Mouse (Mus musculus): ENCODE data around the gene Ltb. TPM values are rescaled to one million over a fixed set of nuclear protein-coding genes. Genes with fewer than 3 reads are reported as not detected.

The Ltb gene
- 0.38 and 0.45 TPM in 2 replicates for polyA plus RNA-seq (2016; fragmentation: Nextera tagmentation; extraction: Ambion mirVana)

GRCm38 (mm10) chr17:35193881-35194843, at the start of gene Ltb:
TSS of gene Ltb (plus strand) at chr17:35194439.
- H3K27me3 ChIP-seq (ENCODE audit: low read depth, poor library complexity, severe bottlenecking) = peaks cover 59% of the 10 kb centered on the region
- H3K9me3 ChIP-seq (replicated peaks) = no peaks in the 10 kb centered on the region
- H3K4me1 ChIP-seq = peaks cover 39% of the 10 kb centered on the region
- H3K27ac ChIP-seq = peak within 1 kb of the TSS; percentile 34; the same call in 1 of the 2 replicates
- no peaks in the 10 kb centered on the region for H3K36me3 ChIP-seq
- peak within 1 kb of the TSS; percentile 50 for H3K4me3 ChIP-seq
- no peak for DNase-seq (ENCODE audit: low spot score)
- 66% methylated on average over 28 of the region's 28 CpGs for WGBS

DNA sequence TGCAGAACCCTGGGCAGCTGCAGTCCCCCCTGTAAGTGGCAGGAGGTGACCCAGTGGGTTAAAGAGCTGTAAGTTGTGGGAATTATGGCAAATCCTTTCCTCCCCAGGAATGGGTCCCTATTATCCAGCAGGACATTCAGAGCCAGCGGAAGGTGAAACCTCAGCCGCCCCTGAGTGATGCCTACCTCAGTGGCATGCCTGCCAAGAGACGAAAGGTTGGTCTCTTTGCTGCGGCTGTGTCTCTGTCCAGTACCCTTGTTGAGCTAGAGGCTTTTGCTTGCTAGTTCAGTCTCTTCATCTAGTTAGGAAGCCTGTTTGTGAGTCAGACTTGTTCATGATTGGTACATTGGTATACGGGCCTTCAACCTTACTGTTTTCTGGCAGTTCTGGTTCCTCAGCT, 48.1 kb upstream of the Ltb start:
- H3K36me3 ChIP-seq = peaks cover 97% of the 10 kb centered on the region
- no peak overlapping the region for H3K27ac ChIP-seq
- no peak overlapping the region for H3K4me3 ChIP-seq
- no peaks in the 10 kb centered on the region for H3K4me1 ChIP-seq
- DNase-seq (ENCODE audit: low spot score) = no peak
- H3K27me3 ChIP-seq (ENCODE audit: low read depth, poor library complexity, severe bottlenecking) = no peaks in the 10 kb centered on the region
- whole genome bisulfite sequencing = 91% methylated on average over 5 of the region's 5 CpGs
- no peaks in the 10 kb centered on the region for H3K9me3 ChIP-seq (replicated peaks)

DNA sequence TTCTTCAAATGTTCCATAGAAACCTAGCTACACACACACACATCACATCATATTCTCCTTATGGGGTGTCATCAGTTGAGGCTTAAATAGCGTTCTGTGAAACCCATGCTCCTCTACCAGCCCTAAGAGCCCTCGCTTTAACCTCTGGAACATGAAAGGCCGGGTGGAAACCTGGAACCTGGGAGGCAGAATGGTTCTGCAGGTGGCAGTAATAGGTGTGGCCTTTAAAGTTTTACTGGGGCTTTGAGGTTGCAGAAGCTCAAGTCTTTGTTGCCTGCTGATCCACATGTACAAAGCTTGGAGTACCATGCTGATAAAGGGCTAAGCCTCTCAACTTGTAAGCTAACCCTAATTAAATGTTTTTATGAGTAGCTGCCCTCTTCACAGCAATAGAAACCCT, 46.9 kb upstream of the Ltb start:
- H3K27me3 ChIP-seq (ENCODE audit: low read depth, poor library complexity, severe bottlenecking) = no peaks in the 10 kb centered on the region
- H3K4me1 ChIP-seq = no peaks in the 10 kb centered on the region
- peaks cover 97% of the 10 kb centered on the region for H3K36me3 ChIP-seq
- no peak for DNase-seq (ENCODE audit: low spot score)
- H3K4me3 ChIP-seq = no peak overlapping the region
- 61% methylated on average over 3 of the region's 3 CpGs for WGBS
- no peak overlapping the region for H3K27ac ChIP-seq
- no peaks in the 10 kb centered on the region for H3K9me3 ChIP-seq (replicated peaks)

GRCm38 (mm10) chr17:35147922-35148639, 46.2 kb upstream of the Ltb start:
- 70% methylated on average over 5 of the region's 5 CpGs for WGBS
- H3K27me3 ChIP-seq (ENCODE audit: low read depth, poor library complexity, severe bottlenecking) = no peaks in the 10 kb centered on the region
- no peaks in the 10 kb centered on the region for H3K9me3 ChIP-seq (replicated peaks)
- DNase-seq (ENCODE audit: low spot score) = no peak
- no peak overlapping the region for H3K27ac ChIP-seq
- peaks cover 97% of the 10 kb centered on the region for H3K36me3 ChIP-seq
- H3K4me3 ChIP-seq = no peak overlapping the region
- no peaks in the 10 kb centered on the region for H3K4me1 ChIP-seq

GRCm38 (mm10) chr17:35152121-35152520, 42.1 kb upstream of the Ltb start:
- H3K4me1 ChIP-seq = peaks cover 9% of the 10 kb centered on the region
- H3K27me3 ChIP-seq (ENCODE audit: low read depth, poor library complexity, severe bottlenecking) = no peaks in the 10 kb centered on the region
- DNase-seq (ENCODE audit: low spot score) = no peak
- WGBS = 96% methylated on average over 4 of the region's 4 CpGs
- no peak overlapping the region for H3K4me3 ChIP-seq
- no peak overlapping the region for H3K27ac ChIP-seq
- H3K36me3 ChIP-seq = peaks cover 97% of the 10 kb centered on the region
- no peaks in the 10 kb centered on the region for H3K9me3 ChIP-seq (replicated peaks)

DNA sequence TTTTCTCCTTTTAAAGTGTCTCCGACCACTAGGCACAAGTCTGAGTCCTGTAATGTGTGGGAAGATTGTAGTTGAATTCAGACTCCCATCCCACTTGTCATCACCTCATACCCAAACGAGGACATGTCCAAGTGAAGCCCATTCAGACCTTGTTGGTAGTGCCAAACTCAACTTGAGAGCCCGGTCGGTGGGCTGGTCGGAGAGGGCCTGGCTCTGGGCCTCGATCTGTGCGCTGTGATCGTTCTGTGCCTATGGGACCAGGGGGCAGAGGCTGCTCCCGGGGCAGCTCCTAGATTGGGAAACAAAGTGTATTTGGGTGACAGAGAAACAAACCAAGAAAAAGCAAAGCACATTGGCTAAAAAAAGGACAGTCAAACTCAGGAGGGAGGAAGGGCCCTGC, 41.2 kb upstream of the Ltb start:
- H3K36me3 ChIP-seq = peaks cover 99% of the 10 kb centered on the region
- DNase-seq (ENCODE audit: low spot score) = no peak

GRCm38 (mm10) chr17:35153931-35154330, 40.3 kb upstream of the Ltb start:
- no peak for DNase-seq (ENCODE audit: low spot score)
- no peak overlapping the region for H3K4me3 ChIP-seq
- no peaks in the 10 kb centered on the region for H3K9me3 ChIP-seq (replicated peaks)
- 80% methylated on average over 4 of the region's 4 CpGs for WGBS
- H3K27me3 ChIP-seq (ENCODE audit: low read depth, poor library complexity, severe bottlenecking) = no peaks in the 10 kb centered on the region
- H3K27ac ChIP-seq = no peak overlapping the region
- peaks cover 99% of the 10 kb centered on the region for H3K36me3 ChIP-seq
- peaks cover 9% of the 10 kb centered on the region for H3K4me1 ChIP-seq

More for the DNA sequence above, 41.2 kb upstream of the Ltb start:
- H3K9me3 ChIP-seq (replicated peaks) = no peaks in the 10 kb centered on the region
- WGBS = 93% methylated on average over 9 of the region's 9 CpGs
- H3K27me3 ChIP-seq (ENCODE audit: low read depth, poor library complexity, severe bottlenecking) = no peaks in the 10 kb centered on the region
- H3K27ac ChIP-seq = no peak overlapping the region
- H3K4me3 ChIP-seq = no peak overlapping the region
- peaks cover 9% of the 10 kb centered on the region for H3K4me1 ChIP-seq

DNA sequence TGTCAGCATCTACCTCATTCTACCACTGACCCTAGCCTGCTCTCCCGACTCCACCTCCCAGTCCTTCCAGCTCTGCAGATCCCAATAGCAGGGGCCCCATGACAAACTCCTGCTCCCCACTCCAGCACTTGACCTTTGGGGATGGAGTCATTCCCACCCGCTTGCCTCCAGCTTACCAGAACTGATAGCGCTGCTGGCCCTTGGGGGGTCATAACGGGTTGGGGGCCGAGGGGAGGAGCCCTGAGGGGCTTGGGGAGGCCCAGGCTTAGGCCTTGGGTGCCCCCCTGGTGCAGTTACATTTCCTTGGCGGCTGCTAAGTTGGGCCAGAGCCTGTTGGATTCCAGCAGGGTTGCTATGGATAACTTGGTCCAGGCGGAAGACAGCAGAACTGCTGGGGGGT, 39.6 kb upstream of the Ltb start:
- H3K36me3 ChIP-seq = peaks cover 99% of the 10 kb centered on the region
- H3K4me1 ChIP-seq = peaks cover 9% of the 10 kb centered on the region
- no peaks in the 10 kb centered on the region for H3K9me3 ChIP-seq (replicated peaks)
- DNase-seq (ENCODE audit: low spot score) = no peak
- H3K27ac ChIP-seq = no peak overlapping the region
- no peaks in the 10 kb centered on the region for H3K27me3 ChIP-seq (ENCODE audit: low read depth, poor library complexity, severe bottlenecking)
- H3K4me3 ChIP-seq = no peak overlapping the region
- WGBS = 96% methylated on average over 7 of the region's 7 CpGs

DNA sequence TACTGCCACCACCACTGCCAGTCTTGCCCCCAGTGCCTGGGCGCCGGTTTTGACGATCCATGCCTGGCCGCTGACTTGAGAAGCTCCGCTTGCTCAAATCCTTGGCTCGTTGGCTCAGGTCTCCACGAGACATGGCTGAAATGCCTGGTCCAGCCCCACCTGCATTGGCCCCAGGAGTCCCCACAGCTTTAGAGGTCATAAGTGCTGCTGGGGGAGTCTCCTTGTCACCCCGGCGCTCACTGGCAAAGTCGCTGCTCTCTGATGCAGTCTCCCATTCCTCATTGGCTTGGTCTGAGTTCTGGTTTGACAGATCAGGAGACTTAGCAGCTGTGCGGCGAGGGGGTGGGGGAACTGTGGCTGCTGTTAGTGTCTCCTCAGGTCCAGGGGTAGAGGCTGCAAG, 38.8 kb upstream of the Ltb start:
- Histone ChIP-seq H3K4me1 (peaks cover 9% of the 10 kb centered on the region), H3K36me3 (peaks cover 99% of the 10 kb centered on the region), H3K4me3 (peak overlapping the region; percentile 1; the same call in 1 of the 2 replicates), H3K27ac (0 out of 2 replicates have a peak overlapping the region, but pooled peaks have one; percentile 17), H3K27me3 (ENCODE audit: low read depth, poor library complexity, severe bottlenecking) (no peaks in the 10 kb centered on the region), H3K9me3 (replicated peaks) (no peaks in the 10 kb centered on the region)
- 93% methylated on average over 12 of the region's 12 CpGs for WGBS
- no peak for DNase-seq (ENCODE audit: low spot score)

DNA sequence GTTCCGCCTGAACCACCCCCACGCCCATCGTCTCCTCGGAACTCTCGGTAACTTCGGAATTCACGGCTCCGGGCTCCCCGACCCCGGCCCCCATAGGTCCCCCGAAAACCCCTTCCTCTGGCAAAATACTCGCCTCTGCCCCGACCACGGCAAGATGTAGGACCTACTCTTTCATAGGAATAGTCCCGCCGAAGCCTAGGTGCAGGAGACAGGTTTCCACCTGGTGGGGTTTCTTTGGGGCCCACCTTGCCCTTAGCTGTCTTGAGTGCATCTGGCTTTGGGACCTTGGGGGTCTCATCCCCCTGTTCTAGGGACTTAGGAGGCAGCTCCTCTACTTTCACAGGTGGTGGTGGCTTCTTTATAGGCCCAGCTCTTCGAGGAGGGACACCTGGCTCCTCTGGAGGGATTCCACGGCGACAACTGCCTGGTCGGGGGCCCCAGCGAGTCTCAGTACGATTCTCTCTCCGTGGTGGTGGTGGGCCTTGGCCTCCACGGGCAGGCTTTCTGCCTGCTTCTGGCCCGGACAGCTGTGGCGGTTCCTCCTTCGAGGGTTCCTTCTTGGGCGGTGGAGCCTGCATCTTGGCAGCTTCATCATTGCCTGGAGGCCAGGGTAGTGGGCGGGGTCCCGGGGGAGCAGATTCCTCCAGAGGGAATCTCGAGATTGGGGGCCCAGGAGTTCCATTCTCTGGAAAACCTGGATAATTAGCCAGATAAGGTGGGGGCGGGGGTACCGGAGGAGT, 37.6 kb upstream of the Ltb start:
- H3K36me3 ChIP-seq = peaks cover 100% of the 10 kb centered on the region

GRCm38 (mm10) chr17:35157254-35157653, 37.0 kb upstream of the Ltb start:
- no peak for DNase-seq (ENCODE audit: low spot score)
- peaks cover 100% of the 10 kb centered on the region for H3K36me3 ChIP-seq
- no peak overlapping the region for H3K27ac ChIP-seq
- no peak overlapping the region for H3K4me3 ChIP-seq
- no peaks in the 10 kb centered on the region for H3K9me3 ChIP-seq (replicated peaks)
- H3K4me1 ChIP-seq = peaks cover 18% of the 10 kb centered on the region
- no peaks in the 10 kb centered on the region for H3K27me3 ChIP-seq (ENCODE audit: low read depth, poor library complexity, severe bottlenecking)
- 95% methylated on average over 8 of the region's 8 CpGs for WGBS

More for the DNA sequence above, 37.6 kb upstream of the Ltb start:
- no peak for DNase-seq (ENCODE audit: low spot score)
- Histone ChIP-seq H3K9me3 (replicated peaks) (no peaks in the 10 kb centered on the region), H3K4me3 (no peak overlapping the region), H3K27ac (no peak overlapping the region), H3K4me1 (peaks cover 11% of the 10 kb centered on the region), H3K27me3 (ENCODE audit: low read depth, poor library complexity, severe bottlenecking) (no peaks in the 10 kb centered on the region)
- 92% methylated on average over 33 of the region's 33 CpGs for WGBS

DNA sequence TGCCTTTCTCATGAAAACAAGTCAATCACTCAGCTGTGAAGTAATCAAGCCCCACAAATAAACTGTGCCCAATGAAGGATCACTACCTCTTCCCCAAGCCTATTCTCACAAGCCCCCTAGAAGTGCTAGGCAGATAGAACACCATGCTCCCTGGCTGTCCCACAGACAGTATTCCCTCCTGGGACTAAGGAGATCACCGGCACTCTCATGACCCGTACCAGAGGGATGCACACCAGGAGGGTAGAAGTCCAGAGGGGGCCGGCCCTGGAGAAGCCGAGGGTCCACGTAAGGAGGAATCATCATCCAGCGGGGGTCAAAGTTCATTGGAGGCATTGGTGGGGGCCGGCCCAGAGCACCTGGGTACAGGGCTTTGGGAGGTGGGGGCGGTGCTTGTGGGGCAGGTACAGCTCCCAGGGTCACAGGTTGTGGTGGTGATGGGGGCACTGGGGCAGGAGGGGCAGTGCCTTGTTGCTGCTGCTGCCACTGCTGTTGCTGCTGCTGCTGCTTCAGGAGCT, 36.5 kb upstream of the Ltb start:
- Histone ChIP-seq H3K36me3 (peaks cover 100% of the 10 kb centered on the region), H3K4me1 (peaks cover 22% of the 10 kb centered on the region), H3K27ac (no peak overlapping the region), H3K4me3 (no peak overlapping the region), H3K27me3 (ENCODE audit: low read depth, poor library complexity, severe bottlenecking) (no peaks in the 10 kb centered on the region), H3K9me3 (replicated peaks) (no peaks in the 10 kb centered on the region)
- DNase-seq (ENCODE audit: low spot score) = no peak
- 90% methylated on average over 8 of the region's 8 CpGs for WGBS
